Mouse (Mus musculus): ENCODE results near the gene Ctnna2. TPM values are rescaled to one million over a fixed set of nuclear protein-coding genes. Genes with fewer than 3 reads are reported as not detected.

Ctnna2 gene
- polyA plus RNA-seq, 1 experiment = 0.02 TPM

- H3K4me3 ChIP-seq (replicated peaks; ENCODE audit: extremely low read depth, low read depth, low read length) = no peak overlapping the region
- no peaks in the 10 kb centered on the region for H3K4me1 ChIP-seq (ENCODE audit: control insufficient read depth, insufficient read depth, low read length)
- 86% methylated on average over 3 of the region's 3 CpGs for WGBS
- TF ChIP-seq CTCF (IDR thresholded peaks at IDR 0.05; ENCODE audit: insufficient read depth, low read length) = no peak
- TF ChIP-seq POLR2A (IDR thresholded peaks at IDR 0.05; ENCODE audit: borderline replicate concordance, extremely low read depth, low read depth, low read length) = no peak
- no peak for DNase-seq
These were observed 142.0 kb downstream of the Ctnna2 start for GRCm38 (mm10) chr6:77837543-77837942.

- no peak for DNase-seq
- no peak overlapping the region for H3K4me3 ChIP-seq (replicated peaks; ENCODE audit: extremely low read depth, low read depth, low read length)
- WGBS = 56% methylated on average over 2 of the region's 2 CpGs
- no peaks in the 10 kb centered on the region for H3K4me1 ChIP-seq (ENCODE audit: control insufficient read depth, insufficient read depth, low read length)
- TF ChIP-seq POLR2A (IDR thresholded peaks at IDR 0.05; ENCODE audit: borderline replicate concordance, extremely low read depth, low read depth, low read length) = no peak
- no peak for TF ChIP-seq CTCF (IDR thresholded peaks at IDR 0.05; ENCODE audit: insufficient read depth, low read length)
These were observed 144.8 kb downstream of the Ctnna2 start for GRCm38 (mm10) chr6:77834680-77835079.

- TF ChIP-seq CTCF (IDR thresholded peaks at IDR 0.05; ENCODE audit: insufficient read depth, low read length) (no peak), POLR2A (IDR thresholded peaks at IDR 0.05; ENCODE audit: borderline replicate concordance, extremely low read depth, low read depth, low read length) (no peak)
- H3K4me1 ChIP-seq (ENCODE audit: control insufficient read depth, insufficient read depth, low read length) = no peaks in the 10 kb centered on the region
- H3K4me3 ChIP-seq (replicated peaks; ENCODE audit: extremely low read depth, low read depth, low read length) = no peak overlapping the region
- WGBS = 78% methylated on average over 1 of the region's 1 CpGs
- DNase-seq = no peak
These were observed 152.0 kb downstream of the Ctnna2 start for GRCm38 (mm10) chr6:77827526-77827925.

GRCm38 (mm10) chr6:77817116-77817515, 162.4 kb downstream of the Ctnna2 start:
- H3K4me3 ChIP-seq (replicated peaks; ENCODE audit: extremely low read depth, low read depth, low read length) = no peak overlapping the region
- WGBS = 45% methylated on average over 3 of the region's 3 CpGs
- no peaks in the 10 kb centered on the region for H3K4me1 ChIP-seq (ENCODE audit: control insufficient read depth, insufficient read depth, low read length)
- DNase-seq = no peak
- TF ChIP-seq CTCF (IDR thresholded peaks at IDR 0.05; ENCODE audit: insufficient read depth, low read length) = no peak
- TF ChIP-seq POLR2A (IDR thresholded peaks at IDR 0.05; ENCODE audit: borderline replicate concordance, extremely low read depth, low read depth, low read length) = no peak

- Histone ChIP-seq H3K4me1 (ENCODE audit: control insufficient read depth, insufficient read depth, low read length) (no peaks in the 10 kb centered on the region), H3K4me3 (replicated peaks; ENCODE audit: extremely low read depth, low read depth, low read length) (no peak overlapping the region)
- DNase-seq = no peak
- 76% methylated on average over 3 of the region's 3 CpGs for WGBS
- no peak for TF ChIP-seq POLR2A (IDR thresholded peaks at IDR 0.05; ENCODE audit: borderline replicate concordance, extremely low read depth, low read depth, low read length)
- TF ChIP-seq CTCF (IDR thresholded peaks at IDR 0.05; ENCODE audit: insufficient read depth, low read length) = no peak
These were observed 168.5 kb downstream of the Ctnna2 start for GRCm38 (mm10) chr6:77811041-77811440.

- no peaks in the 10 kb centered on the region for H3K4me1 ChIP-seq (ENCODE audit: control insufficient read depth, insufficient read depth, low read length)
- no peak for DNase-seq
- TF ChIP-seq CTCF (IDR thresholded peaks at IDR 0.05; ENCODE audit: insufficient read depth, low read length) (no peak), POLR2A (IDR thresholded peaks at IDR 0.05; ENCODE audit: borderline replicate concordance, extremely low read depth, low read depth, low read length) (no peak)
- 84% methylated on average over 3 of the region's 3 CpGs for WGBS
- no peak overlapping the region for H3K4me3 ChIP-seq (replicated peaks; ENCODE audit: extremely low read depth, low read depth, low read length)
These were observed 176.9 kb downstream of the Ctnna2 start for GRCm38 (mm10) chr6:77802604-77803003.

GRCm38 (mm10) chr6:77783342-77783741, 196.2 kb downstream of the Ctnna2 start:
- TF ChIP-seq CTCF (IDR thresholded peaks at IDR 0.05; ENCODE audit: insufficient read depth, low read length) (no peak), POLR2A (IDR thresholded peaks at IDR 0.05; ENCODE audit: borderline replicate concordance, extremely low read depth, low read depth, low read length) (no peak)
- H3K4me3 ChIP-seq (replicated peaks; ENCODE audit: extremely low read depth, low read depth, low read length) = no peak overlapping the region
- no peaks in the 10 kb centered on the region for H3K4me1 ChIP-seq (ENCODE audit: control insufficient read depth, insufficient read depth, low read length)
- DNase-seq = no peak
- WGBS = 55% methylated on average over 3 of the region's 3 CpGs

GRCm38 (mm10) chr6:77768357-77769103, 211.0 kb downstream of the Ctnna2 start:
- H3K4me1 ChIP-seq (ENCODE audit: control insufficient read depth, insufficient read depth, low read length) = no peaks in the 10 kb centered on the region
- no peak overlapping the region for H3K4me3 ChIP-seq (replicated peaks; ENCODE audit: extremely low read depth, low read depth, low read length)
- WGBS = 79% methylated on average over 10 of the region's 10 CpGs
- TF ChIP-seq POLR2A (IDR thresholded peaks at IDR 0.05; ENCODE audit: borderline replicate concordance, extremely low read depth, low read depth, low read length) (no peak), CTCF (IDR thresholded peaks at IDR 0.05; ENCODE audit: insufficient read depth, low read length) (no peak)
- no peak for DNase-seq

GRCm38 (mm10) chr6:77758164-77758563, 221.3 kb downstream of the Ctnna2 start:
- Histone ChIP-seq H3K4me3 (replicated peaks; ENCODE audit: extremely low read depth, low read depth, low read length) (no peak overlapping the region), H3K4me1 (ENCODE audit: control insufficient read depth, insufficient read depth, low read length) (no peaks in the 10 kb centered on the region)
- WGBS = 63% methylated on average over 3 of the region's 3 CpGs
- DNase-seq = no peak
- no peak for TF ChIP-seq POLR2A (IDR thresholded peaks at IDR 0.05; ENCODE audit: borderline replicate concordance, extremely low read depth, low read depth, low read length)
- no peak for TF ChIP-seq CTCF (IDR thresholded peaks at IDR 0.05; ENCODE audit: insufficient read depth, low read length)

GRCm38 (mm10) chr6:77745426-77745825, 234.1 kb downstream of the Ctnna2 start:
- Histone ChIP-seq H3K4me3 (replicated peaks; ENCODE audit: extremely low read depth, low read depth, low read length) (no peak overlapping the region), H3K4me1 (ENCODE audit: control insufficient read depth, insufficient read depth, low read length) (no peaks in the 10 kb centered on the region)
- 86% methylated on average over 5 of the region's 5 CpGs for WGBS
- no peak for TF ChIP-seq POLR2A (IDR thresholded peaks at IDR 0.05; ENCODE audit: borderline replicate concordance, extremely low read depth, low read depth, low read length)
- TF ChIP-seq CTCF (IDR thresholded peaks at IDR 0.05; ENCODE audit: insufficient read depth, low read length) = no peak
- DNase-seq = no peak

All from lung, adult 2 months (tissue).